Mouse (Mus musculus) CD4-positive helper T cell, adult 2 months (primary cell): Measurements from ENCODE around the gene Stxbp6.

Experiments used
- DNase-seq: peaks from one replicate; pipeline ENCODE4 v3.0.0-alpha.2; 2012; ENCODE audit warnings: low read depth, missing footprints, low spot score

Gene Stxbp6

DNA sequence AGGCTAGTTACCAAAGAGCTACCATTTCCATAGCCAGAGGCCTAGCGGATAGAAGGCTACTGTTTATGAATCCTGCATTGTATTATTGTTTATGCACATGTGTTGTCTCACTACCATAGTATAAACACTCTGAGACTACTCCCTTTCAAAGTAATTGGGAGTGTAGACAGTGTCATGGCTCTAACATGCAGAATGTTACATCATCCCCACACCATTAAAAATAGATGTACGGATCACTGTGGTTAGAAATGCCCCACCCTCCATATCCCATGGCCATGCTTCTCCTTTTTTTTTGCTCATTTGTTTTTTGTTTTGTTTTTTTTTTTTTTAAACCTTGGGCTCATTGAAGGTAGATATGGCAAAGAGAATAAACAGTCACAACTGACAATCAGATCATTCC, 154.9 kb downstream of the Stxbp6 start:
- no peak for DNase-seq

DNA sequence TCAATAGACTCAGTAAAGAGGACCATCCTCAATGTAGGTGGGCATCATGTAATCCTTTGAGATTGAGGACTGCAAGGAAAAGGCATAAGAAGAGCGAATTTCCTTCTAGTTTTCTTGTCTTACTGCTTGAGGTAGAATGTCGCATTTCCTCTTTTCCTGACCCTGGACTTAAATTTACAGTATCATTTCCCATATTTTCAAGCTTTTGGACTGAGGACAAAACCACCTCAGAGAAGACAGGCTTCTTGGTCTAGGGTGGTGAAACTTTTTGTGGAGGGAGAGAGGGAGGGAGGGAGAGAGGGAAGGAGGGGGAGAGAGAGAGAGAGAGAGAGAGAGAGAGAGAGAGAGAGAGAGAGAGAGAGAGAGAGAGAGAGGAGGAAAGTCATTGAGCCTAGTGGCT, 155.6 kb downstream of the Stxbp6 start:
- DNase-seq: no peak

- DNase-seq: no peak
Measured at GRCm38 (mm10) chr12:44913854-44914253, 160.7 kb downstream of the Stxbp6 start.

- no peak for DNase-seq
Measured at GRCm38 (mm10) chr12:44908028-44908702, 166.3 kb downstream of the Stxbp6 start.

GRCm38 (mm10) chr12:44906001-44906400, 168.5 kb downstream of the Stxbp6 start:
- DNase-seq: no peak

- no peak for DNase-seq
Measured at GRCm38 (mm10) chr12:44903205-44903732, 171.2 kb downstream of the Stxbp6 start.

DNA sequence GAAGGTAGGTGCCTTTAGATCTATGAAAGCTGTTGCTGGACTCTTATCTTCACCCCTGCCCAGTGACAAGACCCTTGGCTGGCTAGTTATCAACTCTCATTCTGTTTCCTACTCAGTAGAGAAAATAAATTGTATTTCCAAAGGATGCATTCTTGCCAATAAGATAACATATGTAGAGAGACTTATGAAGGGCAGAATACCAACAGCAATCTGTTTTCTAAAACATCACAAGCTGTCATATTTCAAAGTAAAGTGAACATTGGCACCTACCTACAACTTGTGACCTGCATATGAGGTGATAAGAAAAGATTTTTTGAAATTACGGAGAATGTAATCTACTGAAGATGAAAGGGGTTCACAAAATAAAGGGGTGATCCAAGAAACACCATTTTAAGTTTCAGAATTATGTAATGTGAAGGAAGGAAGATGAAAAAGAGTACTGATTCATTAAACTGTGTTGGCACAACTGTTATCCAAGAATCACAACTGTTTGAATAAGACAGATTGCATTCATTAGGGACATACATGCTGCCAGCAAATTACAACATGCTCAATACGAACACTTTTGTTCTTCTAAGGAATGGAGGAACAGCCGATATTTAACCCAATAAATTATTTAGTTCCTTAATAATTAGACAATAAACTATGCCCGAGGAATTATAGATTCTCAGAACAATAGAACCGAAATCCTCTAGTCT, 175.2 kb downstream of the Stxbp6 start:
- no peak for DNase-seq

DNA sequence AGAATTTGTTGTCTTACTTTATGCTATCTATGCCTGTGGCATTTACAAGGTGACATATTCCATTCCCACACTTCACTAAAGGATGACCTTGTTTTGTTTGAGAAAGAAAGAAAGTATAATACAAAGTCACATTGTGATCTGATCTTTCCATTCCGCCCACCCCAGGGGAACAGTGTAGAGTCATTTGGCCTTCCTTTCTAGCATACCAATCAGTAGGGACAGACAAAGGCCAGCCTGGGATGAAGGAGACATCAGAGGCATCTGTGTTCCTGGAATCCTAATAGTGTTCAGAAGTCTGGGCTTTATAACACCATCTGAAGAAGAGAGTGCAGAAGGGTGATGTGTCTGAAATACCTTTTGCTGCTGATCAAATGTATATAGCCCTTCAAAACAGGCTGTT, 178.0 kb downstream of the Stxbp6 start:
- no peak for DNase-seq

DNA sequence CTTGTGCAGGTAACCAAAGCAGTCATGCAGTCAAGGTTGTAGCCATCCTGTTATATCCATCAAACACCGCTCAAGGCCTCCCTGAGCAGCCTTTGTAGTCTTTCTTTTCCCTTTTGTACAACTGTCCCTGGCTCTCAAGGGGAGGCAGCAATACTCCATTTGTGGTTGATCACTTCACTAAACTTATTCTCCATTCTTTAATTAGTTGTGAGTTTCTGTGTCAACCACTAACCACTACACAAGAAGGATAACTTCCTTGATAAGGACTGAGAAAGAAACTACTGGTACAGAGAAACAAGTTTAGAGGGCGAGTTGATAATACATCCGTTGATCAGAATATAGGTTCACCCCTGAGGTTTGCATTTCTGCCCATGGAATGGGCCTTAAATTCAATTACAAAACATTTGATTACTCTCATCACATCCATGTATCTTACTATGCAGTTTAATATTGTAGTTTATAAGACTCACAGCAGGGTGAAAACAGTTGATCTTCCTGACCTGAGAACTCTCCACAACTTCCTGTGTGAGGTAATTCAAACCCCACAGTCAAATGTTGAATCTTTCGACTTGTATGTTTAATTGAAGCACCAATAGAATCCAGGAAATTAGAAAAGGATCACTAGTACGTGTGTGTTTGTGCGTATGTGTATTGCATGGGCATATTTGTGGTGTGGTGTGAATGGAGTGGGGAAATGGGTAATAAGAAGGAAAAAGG, 184.7 kb downstream of the Stxbp6 start:
- no peak for DNase-seq

DNA sequence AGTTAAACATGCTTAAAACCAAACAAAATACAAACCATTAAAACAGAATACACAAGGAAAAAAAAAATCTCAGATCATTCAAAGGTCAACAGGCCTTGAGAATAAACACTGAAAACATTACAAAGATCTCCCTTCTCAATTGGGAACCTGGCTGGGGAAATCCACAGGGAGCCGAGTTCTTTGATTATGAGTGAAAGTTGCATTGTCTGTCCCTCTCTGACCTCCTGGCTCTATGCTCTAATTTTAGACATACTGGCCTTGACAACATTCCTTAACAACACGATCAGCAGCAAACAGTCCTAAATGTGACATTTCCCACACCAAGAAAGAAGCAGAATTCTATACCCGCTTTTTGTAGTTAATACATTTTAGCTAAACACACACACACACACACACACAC, 187.7 kb downstream of the Stxbp6 start:
- DNase-seq: no peak

DNA sequence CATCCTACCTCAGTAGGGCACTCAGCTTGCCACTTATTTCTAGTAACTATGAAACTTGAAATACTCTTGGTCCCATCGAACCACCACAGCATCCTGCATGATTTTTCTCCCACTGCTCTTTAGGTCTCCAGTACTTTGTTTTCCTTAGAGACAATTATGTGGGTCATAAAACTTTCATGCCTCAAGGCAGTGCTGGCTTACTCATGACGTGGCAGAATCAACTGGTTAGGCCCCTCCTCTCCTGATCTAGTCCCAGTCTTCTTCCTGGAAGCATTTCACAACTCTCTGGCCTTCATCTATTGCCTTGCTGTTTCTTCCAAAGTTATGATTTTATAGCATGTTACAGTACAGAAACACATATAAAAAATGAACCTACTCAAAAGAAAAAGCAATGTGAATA, 201.8 kb downstream of the Stxbp6 start:
- DNase-seq: no peak

DNA sequence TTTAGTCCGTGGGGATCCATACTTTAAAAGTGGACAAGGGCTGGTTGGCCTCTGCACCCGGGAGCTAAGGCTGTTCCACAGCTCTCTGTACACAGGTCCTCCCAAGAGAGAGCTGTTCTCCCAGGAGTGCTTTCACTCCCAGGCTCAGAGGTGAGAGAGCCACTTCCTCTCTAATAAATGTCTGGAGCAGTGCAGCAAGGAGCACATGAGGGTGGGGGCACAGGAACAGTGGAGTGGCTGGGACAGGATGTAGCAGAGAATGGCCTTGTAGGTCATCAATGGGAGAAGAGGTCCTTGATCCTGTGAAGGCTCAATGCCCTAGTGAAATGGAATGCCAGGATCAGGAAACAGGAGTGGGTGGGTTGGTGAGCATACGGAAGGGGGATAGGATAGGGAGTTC, 209.1 kb downstream of the Stxbp6 start:
- no peak for DNase-seq

GRCm38 (mm10) chr12:44859454-44859853, 215.1 kb downstream of the Stxbp6 start:
- no peak for DNase-seq

DNA sequence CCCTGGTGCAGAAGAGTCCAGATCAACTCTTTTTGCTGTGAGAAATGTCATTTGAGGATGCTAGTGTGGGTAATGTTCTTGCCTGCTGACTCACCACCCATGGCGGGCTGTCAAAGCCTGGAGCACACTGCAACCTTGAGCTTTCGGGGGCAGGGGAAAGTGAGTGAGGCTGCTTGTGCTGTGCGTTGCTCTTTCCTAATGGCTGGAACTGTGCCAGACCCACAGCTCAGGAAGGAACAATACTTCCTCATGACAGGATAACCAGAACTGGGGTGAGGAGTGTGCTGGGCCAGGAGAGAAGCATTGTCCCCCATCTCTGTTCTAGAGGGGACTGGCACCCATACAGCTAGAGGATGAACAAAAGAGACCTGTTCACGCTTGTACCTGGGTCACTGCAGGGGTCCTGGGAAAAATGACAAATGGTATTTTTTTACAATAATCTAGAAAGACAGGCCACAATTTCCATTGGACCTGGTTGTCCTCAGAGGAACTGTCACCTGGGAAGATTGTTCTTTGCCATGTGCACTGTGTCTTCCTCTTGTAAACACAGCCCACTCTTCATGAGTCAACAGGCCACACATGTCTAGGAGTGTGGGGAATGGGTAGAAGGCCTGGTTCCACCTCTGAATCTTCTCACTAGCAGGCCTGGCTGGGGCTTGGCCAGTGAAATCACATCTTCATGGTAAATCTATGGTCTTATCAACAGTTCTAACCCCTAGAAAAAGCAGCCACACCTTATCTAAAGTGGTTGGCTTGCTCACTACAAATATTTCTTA, 216.2 kb downstream of the Stxbp6 start:
- DNase-seq: no peak

DNA sequence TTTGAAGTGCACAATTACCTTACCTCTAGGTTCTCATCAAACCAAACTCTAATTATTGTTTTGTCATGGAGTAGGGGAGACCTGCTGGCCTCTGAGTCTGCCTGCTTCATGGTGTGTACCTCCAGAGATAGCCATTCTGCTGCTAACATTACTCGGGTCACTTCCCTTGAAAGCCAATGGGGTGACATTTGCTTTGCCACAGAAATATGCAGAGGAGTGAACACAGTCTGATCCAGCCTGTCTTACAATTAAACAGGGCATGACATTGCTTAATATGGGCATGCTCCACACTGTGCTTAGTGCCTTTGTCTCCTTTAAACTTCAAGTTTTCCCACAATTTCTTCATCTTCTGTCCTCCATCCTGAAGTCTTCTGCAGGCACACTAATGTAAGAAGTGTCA, 222.5 kb downstream of the Stxbp6 start:
- DNase-seq: no peak

GRCm38 (mm10) chr12:44850516-44850915, 224.0 kb downstream of the Stxbp6 start:
- no peak for DNase-seq

DNA sequence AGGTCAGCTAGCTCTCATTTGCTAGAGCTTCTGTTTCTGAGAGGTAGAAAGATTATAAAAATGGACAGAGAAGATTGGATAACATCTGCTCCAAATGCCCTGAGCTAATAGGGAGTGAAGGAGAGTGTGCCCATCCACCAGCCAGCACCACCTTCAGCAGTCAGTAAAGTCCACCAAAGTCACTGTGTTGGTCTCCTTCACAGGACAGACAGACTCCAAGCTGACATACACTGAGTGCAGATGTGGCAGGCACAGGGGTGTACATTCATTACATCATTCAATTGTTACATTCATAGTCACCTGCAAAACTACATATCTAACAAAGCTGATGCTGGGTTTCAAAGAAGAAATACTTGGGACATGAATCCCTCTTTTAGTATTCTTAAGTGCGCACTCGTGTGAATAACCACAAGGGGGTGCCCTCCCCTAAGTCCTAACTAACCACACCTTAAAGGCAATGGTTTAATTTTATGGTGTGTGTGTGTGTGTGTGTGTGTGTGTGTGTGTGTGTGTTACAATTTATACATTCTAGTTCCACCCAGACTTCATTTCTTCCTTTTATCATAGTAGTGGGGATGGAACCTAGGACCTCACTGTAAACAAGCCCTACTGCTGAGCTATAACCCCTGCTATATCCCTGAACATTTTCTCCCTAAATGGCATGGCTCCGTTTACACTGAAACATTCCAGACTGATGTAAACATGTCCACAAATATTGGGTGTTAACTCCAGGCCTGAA, 225.9 kb downstream of the Stxbp6 start:
- no peak for DNase-seq

DNA sequence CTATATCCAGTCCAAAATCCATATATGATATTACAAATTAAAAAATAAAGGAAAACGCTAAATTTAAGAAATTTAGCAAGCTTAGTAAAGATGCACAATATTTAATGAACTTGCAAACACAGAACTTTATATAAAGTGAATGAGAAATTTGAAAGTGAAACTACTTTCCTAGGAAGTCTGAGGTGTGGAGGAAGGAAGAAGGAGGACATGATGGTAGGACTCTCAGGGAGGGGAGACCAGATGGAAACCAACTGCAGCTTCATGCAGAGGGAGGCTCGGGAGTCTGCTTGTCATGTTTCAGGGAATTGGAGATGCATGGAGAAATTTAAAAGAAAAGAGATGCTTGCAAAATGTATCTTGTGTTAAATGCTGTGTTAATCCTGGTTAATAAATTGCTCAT, 233.9 kb downstream of the Stxbp6 start:
- no peak for DNase-seq

DNA sequence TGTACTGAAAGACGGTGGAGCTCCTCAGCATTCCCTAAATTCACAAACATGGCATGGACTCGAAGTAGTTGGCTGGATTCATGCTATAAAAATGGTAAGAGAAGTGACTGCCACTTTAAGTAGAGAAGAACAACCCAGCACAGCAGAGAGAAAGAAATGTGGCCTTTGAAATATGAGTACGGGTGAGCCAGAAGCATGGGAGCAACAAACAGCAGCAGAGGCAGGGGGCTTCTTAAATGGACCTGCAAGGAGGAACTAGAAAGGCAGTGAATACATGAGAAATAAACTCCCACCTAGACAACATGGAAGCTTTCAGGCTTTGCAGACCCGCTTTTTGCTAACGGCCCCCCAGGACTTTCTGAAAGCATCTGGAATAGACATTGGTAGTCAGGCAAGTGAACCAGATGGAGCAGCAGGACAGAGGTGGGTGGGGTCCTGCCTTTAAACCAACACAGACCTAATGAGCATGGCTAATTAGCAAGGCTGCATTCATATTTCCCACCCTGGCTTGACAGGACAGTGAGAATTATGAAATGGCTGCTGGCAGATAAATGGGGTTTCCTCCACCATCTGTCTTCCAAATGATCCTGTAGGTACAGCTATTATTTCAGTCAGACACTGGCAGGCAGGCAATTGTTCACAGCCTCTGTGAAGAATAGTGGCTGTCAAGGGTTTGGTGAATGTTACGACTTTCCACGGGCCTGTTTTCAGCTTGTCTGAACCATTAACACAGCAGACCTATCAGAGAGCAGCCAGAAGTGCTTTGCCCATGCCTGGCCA, 234.7 kb downstream of the Stxbp6 start:
- no peak for DNase-seq

DNA sequence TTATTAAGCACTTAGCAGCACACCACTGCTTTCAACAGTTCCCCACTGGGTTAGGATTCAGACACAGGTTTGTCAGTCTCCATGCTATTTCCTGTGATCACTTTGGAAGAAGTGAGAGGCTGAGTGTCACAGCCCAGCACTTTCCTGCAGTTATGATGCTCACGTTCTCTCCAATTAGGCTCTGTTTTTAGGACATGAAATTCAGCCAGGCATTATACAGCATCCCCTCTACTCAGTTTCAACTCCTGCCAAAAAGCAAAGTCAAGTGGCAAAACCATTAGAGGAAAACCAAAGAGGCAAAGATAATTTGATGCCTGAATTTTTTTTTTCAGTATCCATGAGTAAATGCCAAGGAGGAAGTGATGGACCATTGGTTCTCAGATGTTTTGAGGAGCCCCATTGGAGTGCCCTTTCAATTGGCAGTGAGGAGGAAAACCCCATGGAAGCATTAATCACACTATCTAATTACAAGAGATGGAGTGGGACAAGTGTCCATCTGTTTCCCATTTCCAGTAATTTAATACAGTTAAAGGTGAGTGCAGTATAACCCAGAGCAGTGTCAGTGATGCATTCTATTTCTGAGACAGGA, 238.5 kb downstream of the Stxbp6 start:
- DNase-seq: no peak
